Mouse (Mus musculus) forebrain, embryonic 16.5 days (tissue): Measurements from ENCODE around the gene Lgr6. TPM values are rescaled to one million over a fixed set of nuclear protein-coding genes. Genes with fewer than 3 reads are reported as not detected.
"Not testable (repeated sequence)": the region's sequence is repeated elsewhere in the genome, so short reads cannot be mapped to it uniquely, and the experiment has no call there.

Experiments used
- ATAC-seq: fragments of 200-750 bp; cut with Nextera tagmentation; 2 replicates; pipeline ENCODE4 v1.8.0; 2017; ENCODE audit warnings: mild to moderate bottlenecking, moderate library complexity
- H3K27ac ChIP-seq: fragments of 300-500 bp; sonication (generic); 2 replicates; pipeline ENCODE4 v1.5.1; 2014; ENCODE audit warnings: low read length, control low read depth
- H3K27me3 ChIP-seq: fragments of 300-500 bp; sonication (generic); replicated peaks from 2 replicates; pipeline ENCODE4 v1.6.1; 2014; ENCODE audit warnings: low read length; ENCODE audit not compliant: control insufficient read depth, insufficient read depth
- H3K36me3 ChIP-seq: fragments of 300-500 bp; sonication (generic); 2 replicates; pipeline ENCODE4 v1.6.1; 2014; ENCODE audit not compliant: control insufficient read depth, insufficient read depth
- H3K4me1 ChIP-seq: fragments of 300-500 bp; sonication (generic); replicated peaks from 2 replicates; pipeline ENCODE4 v1.6.1; 2014; ENCODE audit warnings: low read length; ENCODE audit not compliant: control insufficient read depth, insufficient read depth
- H3K4me2 ChIP-seq: fragments of 300-500 bp; sonication (generic); 2 replicates; pipeline ENCODE4 v1.6.1; 2014; ENCODE audit warnings: mild to moderate bottlenecking, low read length, control low read depth
- H3K4me3 ChIP-seq: fragments of 300-500 bp; sonication (generic); replicated peaks from 2 replicates; pipeline ENCODE4 v1.5.1; 2014; ENCODE audit warnings: mild to moderate bottlenecking, low read length, control low read depth
- H3K9ac ChIP-seq: fragments of 300-500 bp; sonication (generic); replicated peaks from 2 replicates; pipeline ENCODE4 v1.6.1; 2014; ENCODE audit warnings: low read depth, low read length, control low read depth
- H3K9me3 ChIP-seq: fragments of 300-500 bp; sonication (generic); 2 replicates; pipeline ENCODE4 v1.6.1; 2016; ENCODE audit warnings: low read length; ENCODE audit not compliant: control insufficient read depth
- WGBS: fragments of 180-500 bp; shearing (Covaris S2); extraction: QIAGEN DNeasy Blood & Tissue Kit; methylation state at CpG from one replicate; pipeline ENCODE4 v1.1.7; 2014; 5-methylcytosine and 5-hydroxymethylcytosine counted together
- polyA plus RNA-seq: library from polyadenylated mRNA; unstranded; fragments of >200 nt; fragmentation: Nextera tagmentation; extraction: Ambion mirVana; gene quantifications from 2 replicates; pipeline ENCODE4 v1.2.1, GENCODE M21; 2015

Lgr6 gene
- polyA plus RNA-seq, 1 experiment from 2014 or later: 0.60 TPM

GRCm38 (mm10) chr1:135130376-135131018 is 25.4 kb upstream of the Lgr6 start:
- Histone ChIP-seq H3K4me3 (no peak overlapping the region), H3K27me3 (no peaks in the 10 kb centered on the region), H3K36me3 (no peaks in the 10 kb centered on the region), H3K9ac (no peak overlapping the region), H3K4me1 (no peaks in the 10 kb centered on the region), H3K4me2 (no peak overlapping the region), H3K9me3 (no peaks in the 10 kb centered on the region), H3K27ac (no peak overlapping the region)
- no peak for ATAC-seq
- 77% methylated on average over 2 of the region's 2 CpGs for WGBS

- Histone ChIP-seq H3K4me1 (no peaks in the 10 kb centered on the region), H3K9ac (no peak overlapping the region), H3K36me3 (no peaks in the 10 kb centered on the region), H3K4me3 (no peak overlapping the region), H3K27ac (no peak overlapping the region), H3K4me2 (no peak overlapping the region), H3K9me3 (no peaks in the 10 kb centered on the region), H3K27me3 (no peaks in the 10 kb centered on the region)
- 68% methylated on average over 9 of the region's 9 CpGs for WGBS
- no peak for ATAC-seq
Observed at GRCm38 (mm10) chr1:135129543-135130183, 24.6 kb upstream of the Lgr6 start.

GRCm38 (mm10) chr1:135128986-135129385 is 23.9 kb upstream of the Lgr6 start:
- H3K36me3 ChIP-seq: no peaks in the 10 kb centered on the region
- 30% methylated on average over 9 of the region's 9 CpGs for WGBS
- H3K4me2 ChIP-seq: no peak overlapping the region
- no peaks in the 10 kb centered on the region for H3K9me3 ChIP-seq
- H3K4me1 ChIP-seq: no peaks in the 10 kb centered on the region
- no peak for ATAC-seq
- H3K9ac ChIP-seq: no peak overlapping the region
- no peak overlapping the region for H3K4me3 ChIP-seq
- no peaks in the 10 kb centered on the region for H3K27me3 ChIP-seq
- H3K27ac ChIP-seq: no peak overlapping the region

GRCm38 (mm10) chr1:135128011-135128441 is 22.9 kb upstream of the Lgr6 start:
- 51% methylated on average over 6 of the region's 6 CpGs for whole genome bisulfite sequencing

GRCm38 (mm10) chr1:135126443-135127027 is 21.5 kb upstream of the Lgr6 start:
- 77% methylated on average over 4 of the region's 4 CpGs for WGBS
- H3K9me3 ChIP-seq: no peaks in the 10 kb centered on the region
- no peak overlapping the region for H3K27ac ChIP-seq
- H3K4me1 ChIP-seq: no peaks in the 10 kb centered on the region
- no peak overlapping the region for H3K9ac ChIP-seq
- H3K27me3 ChIP-seq: no peaks in the 10 kb centered on the region
- no peaks in the 10 kb centered on the region for H3K36me3 ChIP-seq
- ATAC-seq: no peak
- H3K4me2 ChIP-seq: no peak overlapping the region
- no peak overlapping the region for H3K4me3 ChIP-seq

More at GRCm38 (mm10) chr1:135128011-135128441, 22.9 kb upstream of the Lgr6 start:
- H3K9ac ChIP-seq: no peak overlapping the region
- no peak for ATAC-seq
- no peaks in the 10 kb centered on the region for H3K27me3 ChIP-seq
- no peak overlapping the region for H3K4me2 ChIP-seq
- no peak overlapping the region for H3K27ac ChIP-seq
- H3K4me1 ChIP-seq: no peaks in the 10 kb centered on the region
- no peak overlapping the region for H3K4me3 ChIP-seq
- no peaks in the 10 kb centered on the region for H3K36me3 ChIP-seq
- H3K9me3 ChIP-seq: no peaks in the 10 kb centered on the region

- Histone ChIP-seq H3K4me1 (no peaks in the 10 kb centered on the region), H3K4me2 (no peak overlapping the region), H3K27ac (no peak overlapping the region), H3K9ac (no peak overlapping the region), H3K27me3 (no peaks in the 10 kb centered on the region), H3K36me3 (no peaks in the 10 kb centered on the region), H3K9me3 (no peaks in the 10 kb centered on the region), H3K4me3 (no peak overlapping the region)
- 48% methylated on average over 8 of the region's 8 CpGs for WGBS
- ATAC-seq: no peak
Observed at GRCm38 (mm10) chr1:135125990-135126389, 20.9 kb upstream of the Lgr6 start.

- no peak overlapping the region for H3K4me3 ChIP-seq
- H3K27ac ChIP-seq: no peak overlapping the region
- no peaks in the 10 kb centered on the region for H3K4me1 ChIP-seq
- no peaks in the 10 kb centered on the region for H3K9me3 ChIP-seq
- no peak overlapping the region for H3K4me2 ChIP-seq
- no peaks in the 10 kb centered on the region for H3K27me3 ChIP-seq
- no peaks in the 10 kb centered on the region for H3K36me3 ChIP-seq
- WGBS: 93% methylated on average over 8 of the region's 8 CpGs
- H3K9ac ChIP-seq: no peak overlapping the region
- ATAC-seq: no peak
Observed at GRCm38 (mm10) chr1:135124573-135125363, 19.7 kb upstream of the Lgr6 start.

GRCm38 (mm10) chr1:135112661-135113060 is 7.6 kb upstream of the Lgr6 start:
- no peak overlapping the region for H3K9ac ChIP-seq
- H3K27me3 ChIP-seq: no peaks in the 10 kb centered on the region
- H3K4me3 ChIP-seq: no peak overlapping the region
- no peak overlapping the region for H3K4me2 ChIP-seq
- ATAC-seq: peak; percentile 45
- no peak overlapping the region for H3K27ac ChIP-seq
- H3K9me3 ChIP-seq: no peaks in the 10 kb centered on the region
- no peaks in the 10 kb centered on the region for H3K36me3 ChIP-seq
- WGBS: 7% methylated on average over 8 of the region's 8 CpGs
- no peaks in the 10 kb centered on the region for H3K4me1 ChIP-seq

- H3K27me3 ChIP-seq: not testable (repeated sequence)
Observed at GRCm38 (mm10) chr1:135111271-135111670, 6.2 kb upstream of the Lgr6 start.

More at GRCm38 (mm10) chr1:135111271-135111670, 6.2 kb upstream of the Lgr6 start:
- H3K9ac ChIP-seq, H3K4me1 ChIP-seq, H3K4me3 ChIP-seq, H3K9me3 ChIP-seq, H3K27ac ChIP-seq, H3K36me3 ChIP-seq, ATAC-seq, H3K4me2 ChIP-seq: not testable (repeated sequence)
- WGBS: 64% methylated on average over 4 of the region's 5 CpGs
